Mouse (Mus musculus) spleen, adult 2 months (tissue): ENCODE data around the gene Olfr384. TPM values are rescaled to one million over a fixed set of nuclear protein-coding genes. Genes with fewer than 3 reads are reported as not detected.
"Not testable (repeated sequence)": the region's sequence is repeated elsewhere in the genome, so short reads cannot be mapped to it uniquely, and the experiment has no call there.

Source experiments
- DNase-seq, 2 experiments: peaks; one replicate each; pipeline versions ENCODE4 v3.0.0 to v3.0.0-alpha.2; 2012 to 2021; ENCODE audit warnings: low spot score in 2 of 2, low read depth in 1 of 2
- H3K27ac ChIP-seq: fragments of 200-500 bp; 2 replicates; pipeline ENCODE4 v1.5.1; 2012; ENCODE audit warnings: low read length, inconsistent platforms; ENCODE audit not compliant: insufficient read depth
- H3K27me3 ChIP-seq: fragments of 200-500 bp; 2 replicates; pipeline ENCODE4 v1.6.1; 2012; ENCODE audit warnings: mild to moderate bottlenecking, moderate library complexity, low read length, inconsistent platforms; ENCODE audit not compliant: control insufficient read depth, insufficient read depth
- H3K36me3 ChIP-seq: fragments of 200-500 bp; 2 replicates; pipeline ENCODE4 v1.6.1; 2012; ENCODE audit warnings: mild to moderate bottlenecking, low read length, inconsistent platforms; ENCODE audit not compliant: control insufficient read depth, insufficient read depth
- H3K4me1 ChIP-seq: fragments of 200-500 bp; 2 replicates; pipeline ENCODE4 v1.6.1; 2011; ENCODE audit warnings: inconsistent platforms; ENCODE audit not compliant: control insufficient read depth, insufficient read depth, insufficient read length
- H3K4me3 ChIP-seq: fragments of 200-500 bp; 2 replicates; pipeline ENCODE4 v1.5.1; 2011; ENCODE audit warnings: mild to moderate bottlenecking, inconsistent platforms; ENCODE audit not compliant: insufficient read depth, insufficient read length; ENCODE audit errors: extremely low read depth
- CTCF ChIP-seq: fragments of 200-500 bp; IDR thresholded peaks from 2 replicates; pipeline ENCODE4 v1.5.1; 2011; ENCODE audit warnings: mild to moderate bottlenecking, inconsistent platforms; ENCODE audit not compliant: insufficient read depth, insufficient read length, insufficient replicate concordance; ENCODE audit errors: extremely low read depth
- POLR2A ChIP-seq: fragments of 200-500 bp; IDR thresholded peaks from 2 replicates; pipeline ENCODE4 v1.6.1; 2011; ENCODE audit warnings: low read depth, low read length, inconsistent platforms
- WGBS: fragments of 180-500 bp; shearing (Covaris S2); methylation state at CpG from one replicate; pipeline ENCODE4 v1.1.7; 2018; 5-methylcytosine and 5-hydroxymethylcytosine counted together
- polyA plus RNA-seq: library from polyadenylated mRNA; depleted of rRNA; stranded (reverse); fragments of >200 nt; gene quantifications from 2 replicates; pipeline ENCODE4 v1.2.3, GENCODE M21; 2012; rRNA removed

The Olfr384 gene
- not detected in 2 replicates for polyA plus RNA-seq

GRCm38 (mm10) chr11:73598294-73598693 lies at the start of gene Olfr384:
Gene Olfr384 (plus strand): TSS chr11:73598594.
- no peaks in the 10 kb centered on the region for H3K27me3 ChIP-seq
- TF ChIP-seq POLR2A: no peak
- TF ChIP-seq CTCF: no peak
- H3K27ac ChIP-seq: no peak within 1 kb of the TSS
- no peaks in the 10 kb centered on the region for H3K4me1 ChIP-seq
- no peak for DNase-seq
- no peak within 1 kb of the TSS for H3K4me3 ChIP-seq
- no peaks in the 10 kb centered on the region for H3K36me3 ChIP-seq

GRCm38 (mm10) chr11:73579871-73580270 lies 18.5 kb upstream of the Olfr384 start:
- no peak for DNase-seq

GRCm38 (mm10) chr11:73583188-73583587 lies 15.2 kb upstream of the Olfr384 start:
- not testable (repeated sequence) for DNase-seq, H3K27me3 ChIP-seq, H3K36me3 ChIP-seq, H3K27ac ChIP-seq, H3K4me1 ChIP-seq, H3K4me3 ChIP-seq
- 89% methylated on average over 1 of the region's 1 CpGs for WGBS

More at GRCm38 (mm10) chr11:73579871-73580270, 18.5 kb upstream of the Olfr384 start:
- H3K36me3 ChIP-seq: no peaks in the 10 kb centered on the region
- no peak overlapping the region for H3K4me3 ChIP-seq
- no peak for TF ChIP-seq POLR2A
- no peaks in the 10 kb centered on the region for H3K27me3 ChIP-seq
- H3K27ac ChIP-seq: no peak overlapping the region
- H3K4me1 ChIP-seq: no peaks in the 10 kb centered on the region

GRCm38 (mm10) chr11:73592908-73593307 lies 5.5 kb upstream of the Olfr384 start, which contains the start of gene Olfr385:
Gene Olfr385 (minus strand): TSS chr11:73593008.
- Histone ChIP-seq H3K4me3 (no peak within 1 kb of the TSS), H3K27ac (no peak within 1 kb of the TSS), H3K4me1 (no peaks in the 10 kb centered on the region), H3K36me3 (no peaks in the 10 kb centered on the region), H3K27me3 (no peaks in the 10 kb centered on the region)
- TF ChIP-seq CTCF: no peak
- TF ChIP-seq POLR2A: no peak
- no peak for DNase-seq

Other genes starting within 250 kb of the Olfr384 start
- not detected in 2 replicates for gene Olfr20, start 247.8 kb upstream of the Olfr384 start, polyA plus RNA-seq
- not detected in 2 replicates for gene Olfr376, start 227.3 kb upstream of the Olfr384 start, polyA plus RNA-seq
- not detected in 2 replicates for gene Olfr1, start 199.0 kb upstream of the Olfr384 start, polyA plus RNA-seq
- not detected in 2 replicates for gene Olfr378, start 170.1 kb upstream of the Olfr384 start, polyA plus RNA-seq
- gene Olfr380, start 141.1 kb upstream of the Olfr384 start, polyA plus RNA-seq: not detected in 2 replicates
- gene Olfr381, start 107.0 kb upstream of the Olfr384 start, polyA plus RNA-seq: not detected in 2 replicates
- not detected in 2 replicates for gene Olfr382, start 81.4 kb upstream of the Olfr384 start, polyA plus RNA-seq
- gene Olfr385, start 5.6 kb upstream of the Olfr384 start, polyA plus RNA-seq: not detected in 2 replicates
- not detected in 2 replicates for gene Zfp735, start 90.2 kb downstream of the Olfr384 start, polyA plus RNA-seq
- not detected in 2 replicates for gene Olfr389, start 182.1 kb downstream of the Olfr384 start, polyA plus RNA-seq
- not detected in 2 replicates for gene Olfr390, start 184.4 kb downstream of the Olfr384 start, polyA plus RNA-seq
- gene Olfr391-ps, start 204.5 kb downstream of the Olfr384 start, polyA plus RNA-seq: not detected in 2 replicates
- not detected in 2 replicates for gene Olfr392, start 218.5 kb downstream of the Olfr384 start, polyA plus RNA-seq